In the genomic region with DNA sequence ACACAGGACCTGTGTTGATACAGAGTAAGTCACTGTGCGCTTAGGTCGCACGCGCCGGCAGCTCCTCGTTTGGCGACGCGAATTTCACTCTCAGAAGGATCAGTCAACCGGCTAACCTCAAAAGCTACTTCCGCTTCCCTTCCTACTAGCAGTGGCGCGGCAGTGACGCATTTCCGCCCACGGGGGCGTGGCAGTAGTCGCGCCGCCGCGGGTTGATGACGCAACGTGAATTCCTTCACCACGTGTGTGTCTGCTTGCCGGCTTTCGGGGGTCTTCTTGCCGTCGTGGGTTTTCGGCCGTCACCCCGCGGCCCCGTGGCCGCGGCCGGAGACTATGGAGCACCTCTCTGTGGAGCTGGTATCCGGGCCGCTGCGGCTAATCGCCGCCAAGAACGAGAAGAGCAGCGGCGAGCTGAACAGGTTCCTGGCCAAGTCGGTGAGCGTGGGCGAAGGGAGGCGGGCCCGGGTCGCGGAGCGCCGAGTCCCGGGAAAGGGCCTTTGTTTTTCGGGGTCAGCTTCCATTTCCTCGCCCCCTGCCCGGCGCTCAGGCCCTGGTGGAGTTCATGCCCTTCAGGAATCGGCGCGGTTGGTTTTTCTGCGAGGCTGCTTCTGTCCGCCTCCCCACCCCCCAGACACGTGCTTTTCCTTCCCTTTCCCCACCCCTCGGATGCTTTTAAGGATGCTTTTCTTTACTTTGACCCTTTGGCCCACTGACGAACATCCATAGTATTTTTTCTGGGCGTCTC, we compare ENCODE assay signal across 8 mouse cellular contexts. TPM values are rescaled to one million over a fixed set of nuclear protein-coding genes. Genes with fewer than 3 reads are reported as not detected.
A peak's percentile ranks its signal among the peaks of the same experiment; 100 is the strongest.
DNase-seq lines count a peak whose midpoint lies in the region; ATAC-seq lines count a peak whose summit lies in the region.

Mdn1 (plus strand) TSS at position 202 of the 745 bp plus-strand sequence.

- peak within 1 kb of the TSS; percentile 90 for H3K27ac ChIP-seq in heart, embryonic 10.5 days
- H3K27ac ChIP-seq in kidney, embryonic 15.5 days, result peak within 1 kb of the TSS; percentile 82

- H3K9ac ChIP-seq in kidney, embryonic 15.5 days, result peak within 1 kb of the TSS; percentile 77

- H3K9me3 ChIP-seq in heart, embryonic 10.5 days, result no peaks in the 10 kb centered on the region
- H3K9me3 ChIP-seq in kidney, embryonic 15.5 days (replicated peaks), result no peaks in the 10 kb centered on the region

- peak; percentile 98 for ATAC-seq in erythroblast, adult 5-6 weeks (replicated peaks; ENCODE audit: low FRiP score, poor library complexity, severe bottlenecking)
- peak; percentile 93 for ATAC-seq in kidney, embryonic 15.5 days (replicated peaks; ENCODE audit: low FRiP score)
- peak; percentile 99 for ATAC-seq in monocyte, adult 5-6 weeks (replicated peaks; ENCODE audit: insufficient number of reproducible peaks, low FRiP score, low TSS enrichment, poor library complexity, severe bottlenecking)

- DNase-seq in B cell, adult 2 months, result peak; percentile 99
- peak; percentile 97 for DNase-seq in brain, adult 2 months (ENCODE audit: low read depth, low spot score)
- DNase-seq in heart, embryonic 10.5 days (ENCODE audit: low spot score), result peak; percentile 97
- peak; percentile 89 for DNase-seq in liver
- peak; percentile 91 to 96 for DNase-seq in spleen, postnatal 4 days (ENCODE audit: low spot score in 2 of 2)

- H3K27me3 ChIP-seq in heart, embryonic 10.5 days (ENCODE audit: insufficient read depth, poor library complexity, severe bottlenecking), result no peaks in the 10 kb centered on the region
- H3K27me3 ChIP-seq in kidney, embryonic 15.5 days, result no peaks in the 10 kb centered on the region

- H3K4me3 ChIP-seq in heart, embryonic 10.5 days, result peak within 1 kb of the TSS; percentile 98
- peak within 1 kb of the TSS; percentile 97 for H3K4me3 ChIP-seq in kidney, embryonic 15.5 days (replicated peaks)

- peaks cover 17% of the 10 kb centered on the region for H3K36me3 ChIP-seq in heart, embryonic 10.5 days
- H3K36me3 ChIP-seq in kidney, embryonic 15.5 days, result peaks cover 19% of the 10 kb centered on the region

- under 1% methylated on average over 68 of the region's 68 CpGs for WGBS in heart, embryonic 10.5 days
- WGBS in kidney, embryonic 15.5 days, result under 1% methylated on average over 68 of the region's 68 CpGs

- peaks cover 9% of the 10 kb centered on the region; the same call in 1 of the 2 replicates for H3K4me1 ChIP-seq in heart, embryonic 10.5 days
- H3K4me1 ChIP-seq in kidney, embryonic 15.5 days, result peaks cover 16% of the 10 kb centered on the region

- H3K4me2 ChIP-seq in kidney, embryonic 15.5 days, result peak within 1 kb of the TSS; percentile 67

RNA-seq across cellular contexts. Expression of gene Mdn1, which starts in this region (rescaled TPM):
- total RNA-seq in erythroblast, adult 5-6 weeks (2015; ENCODE audit: low replicate concordance), result 12.5 and 13.0 TPM in 2 replicates
- 4.5 and 10.2 TPM in 2 replicates for total RNA-seq in erythroblast, adult 5-6 weeks (2017; ENCODE audit: low replicate concordance)
- 11.0 and 16.7 TPM in 2 replicates for polyA plus RNA-seq in heart, embryonic 10.5 days (2016; fragmentation: Nextera tagmentation; extraction: Ambion mirVana)
- polyA plus RNA-seq in kidney, embryonic 15.5 days (2015; fragmentation: Nextera tagmentation; extraction: Ambion mirVana), result 15.4 and 16.0 TPM in 2 replicates
- total RNA-seq in monocyte, adult 5-6 weeks (2017), result 21.5 to 36.2 TPM (median 23.4 TPM) in 3 replicates

Comparison
In these comparisons a context has a peak if more than half of its experiments do, and no peak if none do; other contexts are left out.
1. Peak in every context shown above with its lines: DNase-seq, ATAC-seq, H3K4me3 ChIP-seq and H3K27ac ChIP-seq.